Mouse (Mus musculus) B cell, adult (primary cell): ENCODE measurements around the gene Gpr84. TPM values are rescaled to one million over a fixed set of nuclear protein-coding genes. Genes with fewer than 3 reads are reported as not detected.

ENCODE experiments used
- total RNA-seq: library from RNA; stranded (reverse); gene quantifications from 4 replicates; pipeline ENCODE4 v1.2.4, GENCODE M21; 2023; ENCODE audit not compliant: inconsistent age

The Gpr84 gene
- total RNA-seq = not detected in 4 replicates

DNA sequence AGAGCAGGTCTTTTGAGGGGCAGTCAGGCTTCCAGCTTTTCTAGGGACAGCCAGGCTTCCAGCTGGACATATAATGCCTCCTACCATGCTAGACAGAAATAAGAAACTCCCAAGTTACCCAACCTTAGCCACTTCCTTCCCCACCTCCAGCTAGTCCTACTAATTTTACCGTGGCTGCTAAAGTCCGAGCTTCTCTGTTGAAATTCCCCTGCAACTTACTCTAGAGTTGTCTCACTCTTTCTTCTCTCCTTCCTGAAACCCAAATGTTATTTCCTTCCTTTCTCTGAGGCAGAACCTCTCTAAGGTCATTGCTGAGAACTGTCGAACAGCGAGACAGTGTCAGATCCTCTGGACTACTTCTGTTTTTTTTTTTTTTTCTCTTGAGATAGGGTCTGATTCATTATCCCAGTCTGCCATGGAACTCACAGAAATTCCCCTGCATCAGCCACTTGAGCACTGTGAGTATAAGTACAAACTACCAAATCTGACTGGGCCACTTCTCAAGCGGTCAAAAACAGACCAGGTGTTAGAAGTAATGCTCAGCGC is at the start of gene Gpr84:
Gpr84 (minus strand) TSS at position 248 of the 546 bp plus-strand sequence.

DNA sequence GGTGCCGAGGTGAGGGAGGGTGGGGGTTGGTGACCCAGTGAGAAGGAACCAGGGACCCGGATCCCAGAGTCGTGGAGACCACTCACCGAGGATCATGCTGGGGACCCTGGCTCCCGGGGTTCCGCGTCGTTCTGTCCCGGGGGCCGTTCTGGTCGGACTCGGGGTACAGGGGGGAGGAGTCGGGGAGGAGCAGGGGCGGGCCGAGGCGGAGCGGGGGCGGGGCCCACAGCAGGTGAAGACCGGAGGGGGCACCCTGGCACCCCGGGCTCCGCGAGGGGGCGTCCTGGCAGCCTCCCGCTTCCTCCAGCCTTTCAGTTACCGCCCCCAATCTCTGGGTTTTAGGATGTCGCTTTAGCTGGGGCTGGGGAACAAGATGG is 29.5 kb upstream of the Gpr84 start, which contains the start of gene Zfp385a:
Zfp385a (minus strand) TSS at position 133 of the 377 bp plus-strand sequence.

DNA sequence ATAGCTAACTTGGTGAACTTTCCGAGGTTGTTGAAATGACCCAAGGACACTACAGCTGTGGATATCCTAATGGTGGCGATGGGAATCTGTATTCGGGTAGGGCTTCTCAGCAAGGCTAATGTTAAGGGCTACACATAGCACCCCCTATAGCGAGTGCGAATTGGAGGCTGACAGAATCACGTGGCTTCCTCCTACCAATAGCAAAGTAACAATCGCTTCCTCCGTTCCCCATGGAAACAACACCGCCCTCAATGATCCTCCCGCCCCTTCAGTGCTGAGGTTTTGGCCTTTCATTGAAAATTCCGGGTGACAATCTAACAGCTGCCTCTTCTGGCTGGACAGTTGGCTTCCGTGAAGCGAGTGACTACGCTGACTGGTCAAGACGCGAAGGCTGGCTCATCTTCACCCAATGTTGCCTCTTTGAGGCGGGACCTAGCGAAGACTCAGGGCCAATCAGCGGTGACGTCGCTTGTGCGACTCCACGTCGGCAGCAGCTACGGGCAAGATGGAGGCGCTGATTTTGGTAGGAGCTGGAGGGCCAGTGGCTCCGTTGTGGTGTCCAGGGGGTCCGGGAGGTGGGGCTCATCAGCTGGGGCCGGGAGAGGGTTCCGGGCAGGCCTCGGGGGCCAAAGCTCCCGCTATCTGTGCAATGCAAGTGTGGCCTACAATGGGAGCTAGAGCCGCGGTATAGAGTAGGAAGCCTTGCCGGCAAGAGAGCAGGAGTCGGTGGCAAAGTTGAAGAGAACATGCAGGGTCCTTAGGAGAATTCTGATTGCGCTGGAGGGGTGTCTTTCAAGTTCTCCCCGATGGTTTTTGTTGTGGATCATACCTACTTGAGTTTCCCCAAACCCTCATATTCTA is 37.8 kb downstream of the Gpr84 start, which contains the start of gene Copz1:
Copz1 (plus strand) TSS at position 296 of the 861 bp plus-strand sequence.

Other genes starting within 250 kb of the Gpr84 start
- gene Smug1, start 143.5 kb downstream of the Gpr84 start, total RNA-seq = 5.0 to 10.4 TPM (median 8.6 TPM) in 4 replicates
- 32.2 to 37.3 TPM (median 34.5 TPM) in 4 replicates for gene Cbx5, start 70.8 kb downstream of the Gpr84 start, total RNA-seq
- gene Hnrnpa1, start 70.2 kb downstream of the Gpr84 start, total RNA-seq = 555 to 631 TPM (median 609 TPM) in 4 replicates
- 1.1 to 1.8 TPM (median 1.7 TPM) in 4 replicates for gene Nfe2, start 52.2 kb downstream of the Gpr84 start, total RNA-seq
- gene Copz1, start 37.9 kb downstream of the Gpr84 start, total RNA-seq = 78.0 to 93.5 TPM (median 87.6 TPM) in 4 replicates
- 14.8 to 23.0 TPM (median 19.6 TPM) in 4 replicates for gene Zfp385a, start 29.5 kb upstream of the Gpr84 start, total RNA-seq
- gene Itga5, start 56.2 kb upstream of the Gpr84 start, total RNA-seq = 0.12 to 0.48 TPM (median 0.26 TPM) in 4 replicates
- not detected in 4 replicates for gene Gtsf1, start 119.9 kb upstream of the Gpr84 start, total RNA-seq
- gene Gtsf2, start 137.9 kb upstream of the Gpr84 start, total RNA-seq = not detected in 4 replicates
- gene Nckap1l, start 143.2 kb upstream of the Gpr84 start, total RNA-seq = 249 to 261 TPM (median 258 TPM) in 4 replicates
- 40.0 to 49.8 TPM (median 48.2 TPM) in 4 replicates for gene Pde1b, start 192.4 kb upstream of the Gpr84 start, total RNA-seq
- not detected in 4 replicates for gene Ppp1r1a, start 227.4 kb upstream of the Gpr84 start, total RNA-seq